Mouse (Mus musculus) cerebellum, adult 2 months (tissue): ENCODE results near the gene Ggnbp2. TPM values are rescaled to one million over a fixed set of nuclear protein-coding genes. Genes with fewer than 3 reads are reported as not detected.
A peak's percentile ranks its signal among the peaks of the same experiment; 100 is the strongest.

Experiments
- DNase-seq, 2 experiments: peaks; one replicate each; pipeline ENCODE4 v3.0.0; 2021
- H3K27ac ChIP-seq: fragments of 200-500 bp; 2 replicates; pipeline ENCODE4 v1.5.1; 2012; ENCODE audit warnings: low read length, control low read depth, inconsistent platforms; ENCODE audit not compliant: insufficient read depth
- H3K27me3 ChIP-seq: fragments of 200-500 bp; 2 replicates; pipeline ENCODE4 v1.6.1; 2012; ENCODE audit warnings: inconsistent platforms, mild to moderate bottlenecking, low read length, moderate library complexity; ENCODE audit not compliant: control insufficient read depth, insufficient read depth
- H3K4me1 ChIP-seq: fragments of 200-500 bp; 2 replicates; pipeline ENCODE4 v1.6.1; 2011; ENCODE audit warnings: low read length; ENCODE audit not compliant: control insufficient read depth, insufficient read depth
- H3K4me3 ChIP-seq: fragments of 200-500 bp; replicated peaks from 2 replicates; pipeline ENCODE3; 2011; ENCODE audit warnings: mild to moderate bottlenecking, low read depth, low read length, control low read depth; ENCODE audit not compliant: insufficient read depth
- CTCF ChIP-seq: fragments of 200-500 bp; IDR thresholded peaks from 2 replicates; pipeline ENCODE4 v1.5.1; 2011; ENCODE audit warnings: low read depth, mild to moderate bottlenecking, control low read depth, low read length, moderate library complexity, borderline replicate concordance; ENCODE audit not compliant: insufficient read depth
- POLR2A ChIP-seq: fragments of 200-500 bp; IDR thresholded peaks from 2 replicates; pipeline ENCODE4 v1.6.1; 2011; ENCODE audit warnings: low read length, control low read depth, borderline replicate concordance; ENCODE audit not compliant: insufficient read depth
- WGBS: fragments of 180-500 bp; shearing (Covaris S2); methylation state at CpG from one replicate; pipeline ENCODE4 v1.1.7; 2018; 5-methylcytosine and 5-hydroxymethylcytosine counted together
- polyA plus RNA-seq: library from polyadenylated mRNA; depleted of rRNA; stranded (reverse); fragments of >200 nt; gene quantifications from 2 replicates; pipeline ENCODE4 v1.2.3, GENCODE M21; 2012; rRNA removed

The Ggnbp2 gene
- polyA plus RNA-seq = 120 and 123 TPM in 2 replicates

GRCm38 (mm10) chr11:84870337-84871043 lies at the start of gene Ggnbp2:
TSS of gene Ggnbp2 (minus strand) at chr11:84870817.
- 1% methylated on average over 54 of the region's 62 CpGs for WGBS
- Histone ChIP-seq H3K4me3 (peak within 1 kb of the TSS; percentile 95), H3K27ac (peak within 1 kb of the TSS; percentile 98), H3K4me1 (peaks cover 2% of the 10 kb centered on the region), H3K27me3 (no peaks in the 10 kb centered on the region)
- TF ChIP-seq POLR2A = peak; percentile 83
- no peak for TF ChIP-seq CTCF
- peak; percentile 92 to 93 for DNase-seq

GRCm38 (mm10) chr11:84919951-84920350 lies 49.3 kb upstream of the Ggnbp2 start:
- Histone ChIP-seq H3K4me1 (no peaks in the 10 kb centered on the region; the same call in 1 of the 2 replicates), H3K4me3 (no peak overlapping the region), H3K27ac (no peak overlapping the region), H3K27me3 (no peaks in the 10 kb centered on the region)
- WGBS = 77% methylated on average over 7 of the region's 7 CpGs
- DNase-seq = no peak
- TF ChIP-seq CTCF = no peak
- no peak for TF ChIP-seq POLR2A

DNA sequence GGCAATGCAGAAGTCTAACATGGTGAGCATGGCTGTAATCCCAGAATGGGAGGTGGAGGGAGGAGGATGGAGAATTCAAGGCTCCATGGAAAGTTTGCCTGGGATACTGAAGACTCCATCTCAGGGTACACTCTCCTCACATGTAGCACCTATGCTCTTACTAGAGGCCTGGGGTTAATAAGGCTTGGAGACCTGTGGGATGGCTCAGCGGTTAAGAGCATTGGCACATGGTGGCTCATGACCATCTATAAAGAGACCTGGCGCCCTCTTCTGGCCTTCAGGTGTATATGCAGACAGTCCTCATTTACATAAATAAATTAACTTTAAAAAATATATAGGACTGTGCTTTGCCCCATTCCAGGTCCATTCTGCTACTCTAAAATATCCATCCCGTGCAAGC lies 48.7 kb upstream of the Ggnbp2 start:
- DNase-seq = peak in 1 of 2 experiments; percentile 32
- H3K4me1 ChIP-seq = no peaks in the 10 kb centered on the region; the same call in 1 of the 2 replicates
- H3K27me3 ChIP-seq = no peaks in the 10 kb centered on the region
- H3K4me3 ChIP-seq = no peak overlapping the region
- 17% methylated on average over 3 of the region's 3 CpGs for WGBS
- TF ChIP-seq POLR2A = no peak
- peak; percentile 38; the same call in 1 of the 2 replicates for TF ChIP-seq CTCF
- H3K27ac ChIP-seq = no peak overlapping the region

- Histone ChIP-seq H3K27ac (no peak overlapping the region), H3K4me1 (no peaks in the 10 kb centered on the region; the same call in 1 of the 2 replicates), H3K4me3 (no peak overlapping the region), H3K27me3 (no peaks in the 10 kb centered on the region)
- 2% methylated on average over 16 of the region's 16 CpGs for WGBS
- DNase-seq = peak; percentile 87 to 95
- TF ChIP-seq CTCF (peak; percentile 93), POLR2A (no peak)
Observed at GRCm38 (mm10) chr11:84918425-84918824, 47.8 kb upstream of the Ggnbp2 start.

DNA sequence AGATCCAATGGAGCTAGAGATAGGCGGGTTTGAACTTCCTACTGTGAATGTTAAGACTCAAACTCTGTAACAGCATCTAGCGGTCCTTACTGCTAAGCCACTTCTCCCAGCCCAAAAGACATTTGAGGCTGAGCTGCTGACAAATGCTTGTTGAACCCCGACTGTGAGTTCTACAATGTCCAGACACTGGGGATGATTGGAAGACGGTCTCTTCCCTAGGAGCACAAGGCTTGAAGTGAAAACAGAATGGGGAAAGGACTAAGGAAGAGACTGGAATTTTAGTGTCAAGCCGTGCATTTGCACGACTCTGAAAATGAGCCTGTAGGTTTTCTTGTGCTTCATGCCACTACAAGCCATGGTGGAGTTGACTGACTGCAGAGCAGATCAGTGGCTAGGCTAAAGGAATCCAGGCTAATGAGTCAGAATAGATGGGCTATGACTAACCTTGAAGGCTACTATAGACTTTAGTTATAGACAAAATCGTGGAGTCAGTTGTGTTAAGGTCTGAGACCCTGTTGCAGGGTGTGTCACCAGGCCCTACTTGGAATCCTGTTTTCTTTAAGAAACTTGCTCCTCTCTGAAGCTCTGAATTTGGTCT lies 46.2 kb upstream of the Ggnbp2 start:
- Histone ChIP-seq H3K4me3 (peak overlapping the region; percentile 65), H3K4me1 (no peaks in the 10 kb centered on the region; the same call in 1 of the 2 replicates), H3K27me3 (no peaks in the 10 kb centered on the region), H3K27ac (no peak overlapping the region; the same call in 1 of the 2 replicates)
- WGBS = 44% methylated on average over 7 of the region's 7 CpGs
- DNase-seq = peak in 1 of 2 experiments; percentile 16
- TF ChIP-seq POLR2A = no peak
- TF ChIP-seq CTCF = no peak

DNA sequence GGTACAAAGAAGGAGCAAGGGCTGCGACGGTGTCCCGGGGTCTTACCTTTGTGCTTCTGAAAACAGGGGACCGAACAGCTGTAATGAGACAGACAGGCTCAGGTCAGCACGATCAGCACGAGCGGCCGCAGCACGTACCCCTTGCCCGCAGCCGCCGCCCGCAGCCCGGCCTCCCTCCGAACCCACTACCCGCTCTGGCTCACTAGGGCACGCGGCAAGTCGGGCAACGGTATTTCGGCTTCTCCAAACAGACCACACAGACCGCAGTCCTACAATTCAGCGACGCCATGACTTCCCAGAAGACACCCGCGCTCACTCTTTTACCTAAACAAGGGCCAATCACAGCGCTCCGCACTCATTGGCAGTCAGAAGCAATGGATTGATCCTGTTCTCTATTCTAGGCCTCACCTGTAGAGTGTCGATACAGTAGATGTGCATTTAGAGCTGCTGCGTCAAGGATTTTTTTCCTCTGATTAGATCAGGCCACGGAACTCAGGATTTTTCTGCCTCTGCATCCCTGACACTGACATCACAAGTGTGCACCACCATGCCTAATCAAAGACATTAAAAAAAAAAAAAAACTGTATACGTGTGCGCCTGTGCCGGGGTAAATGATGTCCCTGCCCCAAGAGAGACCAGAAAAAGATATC lies 45.6 kb upstream of the Ggnbp2 start, which contains the start of gene Znhit3:
Gene Znhit3 (minus strand): TSS at position 314 of the 650 bp plus-strand sequence.
- no peaks in the 10 kb centered on the region for H3K27me3 ChIP-seq
- peak; percentile 85 to 90 for DNase-seq
- no peaks in the 10 kb centered on the region; the same call in 1 of the 2 replicates for H3K4me1 ChIP-seq
- WGBS = 2% methylated on average over 34 of the region's 34 CpGs
- TF ChIP-seq POLR2A (peak; percentile 61; the same call in 1 of the 2 replicates), CTCF (no peak)
- peak within 1 kb of the TSS; percentile 1; the same call in 1 of the 2 replicates for H3K27ac ChIP-seq
- peak within 1 kb of the TSS; percentile 65 for H3K4me3 ChIP-seq

GRCm38 (mm10) chr11:84914673-84915072 lies 44.1 kb upstream of the Ggnbp2 start:
- no peak overlapping the region for H3K4me3 ChIP-seq
- no peak overlapping the region for H3K27ac ChIP-seq
- TF ChIP-seq CTCF (no peak), POLR2A (no peak)
- no peak for DNase-seq
- H3K4me1 ChIP-seq = no peaks in the 10 kb centered on the region; the same call in 1 of the 2 replicates
- no peaks in the 10 kb centered on the region for H3K27me3 ChIP-seq
- 82% methylated on average over 5 of the region's 5 CpGs for WGBS
